Mouse (Mus musculus) liver (tissue): ENCODE measurements around the gene Ric1.
A peak's percentile ranks its signal among the peaks of the same experiment; 100 is the strongest.
"Not testable (repeated sequence)": the region's sequence is repeated elsewhere in the genome, so short reads cannot be mapped to it uniquely, and the experiment has no call there.

Experiments
- DNase-seq: peaks from one replicate; pipeline ENCODE4 v3.0.0-alpha.2; 2020; ENCODE audit warnings: mixed read lengths

The Ric1 gene

GRCm38 (mm10) chr19:29498842-29499456 is 23.1 kb upstream of the Ric1 start:
- DNase-seq = no peak

DNA sequence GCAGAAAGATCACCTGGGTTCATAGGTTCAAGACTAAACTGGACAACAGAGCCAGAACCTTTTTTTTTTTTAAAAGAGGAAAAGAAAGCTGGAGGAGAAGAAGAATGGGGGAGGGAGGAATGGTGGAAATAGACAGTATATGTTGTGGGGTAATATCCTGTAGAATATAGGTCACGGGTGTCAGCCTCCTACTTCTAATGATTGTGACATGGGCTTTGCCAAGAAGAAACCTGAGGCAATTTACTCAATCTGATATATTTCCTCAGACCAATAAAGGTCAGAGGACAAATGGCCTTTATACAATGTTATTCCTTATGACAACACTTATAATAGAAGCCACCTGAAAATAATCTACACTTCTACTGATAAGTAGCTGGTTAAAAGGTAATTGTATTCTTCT is 21.7 kb upstream of the Ric1 start:
- no peak for DNase-seq

DNA sequence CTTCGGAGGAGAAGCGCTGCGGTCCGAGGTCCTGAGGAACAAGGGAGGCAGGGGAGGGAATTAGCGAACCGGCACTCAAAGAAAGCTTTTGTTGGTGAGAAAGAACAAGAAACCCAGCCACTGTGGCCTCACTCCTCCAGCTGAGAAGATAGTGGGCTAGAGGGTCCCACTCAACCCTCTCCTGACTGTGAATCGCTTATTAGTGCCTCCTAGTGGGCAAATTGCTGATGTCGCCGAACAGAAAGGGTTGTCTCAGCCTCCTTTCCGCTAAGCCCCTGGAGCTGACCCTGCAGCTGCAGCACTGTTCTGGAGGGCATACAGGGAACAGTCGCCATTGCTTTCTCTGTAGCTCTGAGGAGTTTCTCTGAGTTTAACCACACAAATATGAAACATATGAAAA is 21.0 kb upstream of the Ric1 start:
- peak; percentile 48 for DNase-seq

GRCm38 (mm10) chr19:29501507-29501906 is 20.6 kb upstream of the Ric1 start:
- DNase-seq = peak; percentile 88

GRCm38 (mm10) chr19:29504131-29504530 is 18.0 kb upstream of the Ric1 start:
- no peak for DNase-seq

- DNase-seq = peak; percentile 24
Observed at GRCm38 (mm10) chr19:29505617-29506016, 16.5 kb upstream of the Ric1 start.

- no peak for DNase-seq
Observed at GRCm38 (mm10) chr19:29508208-29508607, 13.9 kb upstream of the Ric1 start.

DNA sequence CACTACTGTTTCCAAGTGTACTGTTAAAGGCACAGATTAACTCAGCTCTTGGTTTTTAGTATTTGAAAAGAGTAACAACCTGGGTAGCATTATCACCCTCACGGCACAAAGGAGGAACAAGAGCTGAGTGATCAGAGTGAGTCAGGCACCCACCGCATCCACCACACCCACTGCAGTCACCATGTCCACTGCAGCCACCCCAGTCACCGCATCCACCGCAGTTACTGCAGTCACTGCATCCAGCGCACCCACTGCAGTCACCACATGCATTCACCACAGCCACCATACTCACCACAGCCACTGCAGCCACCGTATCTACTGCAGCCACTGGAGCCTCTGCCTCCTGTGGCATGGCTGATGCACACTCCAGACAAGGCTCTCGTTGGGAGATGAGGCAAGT is 12.2 kb upstream of the Ric1 start:
- DNase-seq = no peak

- no peak for DNase-seq
Observed at GRCm38 (mm10) chr19:29511826-29512225, 10.3 kb upstream of the Ric1 start.

- no peak for DNase-seq
Observed at GRCm38 (mm10) chr19:29513111-29513766, 8.8 kb upstream of the Ric1 start.

DNA sequence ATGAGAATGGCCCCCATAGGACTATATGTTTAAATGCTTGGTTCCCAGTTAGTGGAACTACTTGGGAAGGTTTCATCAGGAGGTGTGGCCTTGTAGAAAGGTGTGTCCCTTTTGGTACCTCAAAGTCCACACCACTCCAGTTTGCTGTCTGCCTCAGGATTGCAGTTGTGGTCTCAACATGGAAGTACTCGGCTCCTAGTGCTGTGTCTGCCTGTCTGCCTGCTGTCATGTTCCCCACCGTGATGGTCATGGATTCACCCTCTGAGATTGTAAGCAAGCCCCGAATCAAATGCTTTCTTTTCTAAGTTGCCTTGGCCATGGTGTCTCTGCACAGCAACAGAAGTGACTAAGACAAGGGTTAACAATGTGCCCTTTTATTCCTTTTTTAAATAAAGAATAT is 8.0 kb upstream of the Ric1 start:
- DNase-seq = no peak

DNA sequence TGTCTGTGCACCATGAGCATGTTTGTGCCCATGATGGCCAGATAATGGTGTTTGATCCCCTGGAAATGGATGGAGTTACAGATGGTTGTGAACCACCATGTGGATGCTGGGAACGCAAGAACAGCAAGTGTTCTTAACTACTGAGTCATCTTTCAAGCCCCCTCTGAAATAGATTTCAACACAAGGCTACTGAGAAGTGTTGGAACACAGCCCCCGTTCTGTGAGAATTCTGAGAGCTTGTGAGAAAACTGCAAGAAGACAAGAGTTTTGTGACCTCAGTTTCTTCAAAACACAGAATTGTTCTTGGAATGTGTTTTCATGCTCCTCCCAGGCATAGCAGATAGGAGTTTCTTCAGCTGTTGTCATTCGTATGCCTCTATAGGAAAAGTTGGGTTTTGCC is 6.7 kb upstream of the Ric1 start:
- DNase-seq = no peak

GRCm38 (mm10) chr19:29515991-29516390 is 6.1 kb upstream of the Ric1 start:
- no peak for DNase-seq

GRCm38 (mm10) chr19:29518409-29518808 is 3.7 kb upstream of the Ric1 start:
- no peak for DNase-seq

DNA sequence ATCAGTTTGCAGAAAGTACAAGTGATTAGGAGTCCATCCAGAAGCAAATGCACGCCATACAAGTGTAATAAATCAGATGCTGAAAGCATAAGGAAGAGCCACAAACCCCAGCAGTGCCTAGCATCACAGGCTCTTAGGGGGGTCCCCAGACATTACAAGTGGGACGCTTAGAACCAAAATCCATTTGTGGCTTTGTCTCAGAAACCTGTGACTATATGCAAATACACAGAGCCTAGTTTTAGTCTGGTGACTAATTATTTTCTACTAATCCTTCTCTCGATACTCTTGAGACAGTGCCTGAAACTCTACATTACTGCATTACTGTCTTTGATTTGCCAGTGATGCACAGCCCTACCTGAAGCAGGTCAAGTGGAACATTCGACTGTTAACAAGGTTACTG is 3.2 kb upstream of the Ric1 start:
- DNase-seq = no peak

DNA sequence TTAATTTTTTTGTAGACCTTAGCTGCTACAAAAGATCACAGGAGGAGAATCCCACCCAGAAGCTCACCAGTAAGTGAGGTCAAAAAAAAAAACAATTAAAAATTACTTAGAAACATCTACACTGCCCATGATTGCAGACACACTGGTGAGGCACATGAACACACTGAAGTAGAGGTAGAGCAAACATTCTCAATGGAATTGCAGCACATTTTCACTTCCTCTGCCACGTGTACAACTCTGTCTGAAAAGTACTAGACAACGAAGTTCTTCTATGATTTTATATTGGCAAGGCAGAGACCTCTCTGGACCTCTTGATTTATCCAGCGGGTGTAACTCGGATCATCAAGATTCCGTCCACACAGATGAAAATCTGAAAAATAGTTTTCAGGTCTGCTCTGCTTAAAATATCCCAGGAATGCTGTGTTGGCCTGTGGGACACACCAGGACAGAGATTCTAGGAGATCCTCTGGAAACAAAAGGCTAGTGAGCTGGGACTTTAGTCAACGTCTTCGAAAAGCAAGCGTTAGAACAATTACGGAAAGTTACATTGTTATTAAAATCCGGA is 1.0 kb upstream of the Ric1 start:
- no peak for DNase-seq

DNA sequence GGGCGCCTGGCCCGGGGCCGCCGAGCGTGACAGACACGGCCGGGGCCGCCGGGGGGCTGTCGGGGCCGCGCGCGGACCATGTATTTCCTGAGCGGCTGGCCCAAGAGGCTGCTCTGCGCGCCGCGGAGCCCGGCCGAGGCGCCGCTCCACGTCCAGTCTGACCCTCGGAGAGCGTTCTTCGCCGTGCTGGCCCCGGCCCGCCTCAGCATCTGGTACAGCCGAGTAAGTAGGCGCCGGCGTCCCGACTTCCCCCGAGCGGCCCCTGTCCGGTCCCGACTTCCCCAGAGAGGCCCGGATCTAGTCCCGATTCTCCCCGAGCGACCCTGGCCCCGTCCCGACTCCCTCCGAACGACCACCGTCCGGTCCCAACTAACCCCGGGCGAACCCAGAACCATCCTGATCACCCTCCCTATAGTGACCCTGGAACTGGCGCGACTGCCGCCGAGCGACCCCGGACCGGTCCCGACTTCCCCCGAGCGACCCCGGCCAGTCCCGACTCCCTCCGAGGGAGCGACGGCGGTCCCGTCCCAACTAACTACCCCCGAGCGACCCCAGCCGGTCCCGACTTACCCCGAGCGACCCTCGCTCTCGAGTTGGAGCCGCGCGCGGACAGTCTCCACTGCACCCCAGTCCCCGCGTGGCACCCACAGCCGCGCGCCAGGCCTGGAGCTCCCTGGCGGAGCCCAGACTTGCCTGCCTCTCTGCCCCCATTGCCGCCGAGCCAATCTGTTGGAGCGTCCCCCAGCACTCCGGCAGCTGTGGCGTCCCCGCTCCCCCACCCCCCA is 555 bp downstream of the Ric1 start:
- peak; percentile 59 for DNase-seq

DNA sequence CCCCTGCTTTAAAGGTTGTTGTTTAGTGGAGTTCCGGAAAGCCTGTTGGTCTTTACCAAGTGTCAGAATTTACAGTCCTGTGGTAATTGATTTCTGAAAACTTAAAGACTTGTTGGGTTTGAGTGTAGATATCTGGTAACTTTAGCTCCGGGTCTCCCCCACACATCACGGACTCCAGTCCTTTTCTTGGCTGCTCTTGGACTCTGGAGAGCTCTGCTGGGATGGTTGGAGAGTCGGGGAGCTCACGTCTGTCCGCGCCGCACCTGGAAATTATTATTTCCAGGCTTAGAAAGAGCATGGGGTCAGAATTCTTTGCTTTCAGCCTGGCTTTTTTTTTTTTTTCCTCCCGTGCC is 1.1 kb downstream of the Ric1 start:
- no peak for DNase-seq

- DNase-seq = no peak
Observed at GRCm38 (mm10) chr19:29523701-29524100, 1.6 kb downstream of the Ric1 start.

- DNase-seq = no peak
Observed at GRCm38 (mm10) chr19:29524614-29525013, 2.5 kb downstream of the Ric1 start.

DNA sequence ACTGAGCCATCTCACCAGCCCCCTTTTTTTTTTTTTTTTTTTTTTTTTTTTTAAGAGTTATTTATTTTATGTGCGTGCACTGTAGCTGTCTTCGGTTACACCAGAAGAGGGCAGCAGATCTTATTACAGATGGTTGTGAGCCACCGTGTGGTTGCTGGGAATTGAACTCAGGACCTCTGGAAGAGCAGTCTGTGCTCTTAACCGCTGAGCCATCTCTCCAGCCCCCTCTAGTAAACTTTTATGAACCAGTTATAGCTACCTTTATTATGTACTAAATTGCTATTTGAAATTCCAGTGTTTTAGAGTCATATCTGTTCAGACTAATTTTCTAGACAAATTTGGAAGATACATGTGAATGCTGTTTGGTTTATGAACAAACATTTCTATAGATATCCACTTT is 3.5 kb downstream of the Ric1 start:
- DNase-seq = not testable (repeated sequence)

- DNase-seq = no peak
Observed at GRCm38 (mm10) chr19:29526837-29527236, 4.8 kb downstream of the Ric1 start.

DNA sequence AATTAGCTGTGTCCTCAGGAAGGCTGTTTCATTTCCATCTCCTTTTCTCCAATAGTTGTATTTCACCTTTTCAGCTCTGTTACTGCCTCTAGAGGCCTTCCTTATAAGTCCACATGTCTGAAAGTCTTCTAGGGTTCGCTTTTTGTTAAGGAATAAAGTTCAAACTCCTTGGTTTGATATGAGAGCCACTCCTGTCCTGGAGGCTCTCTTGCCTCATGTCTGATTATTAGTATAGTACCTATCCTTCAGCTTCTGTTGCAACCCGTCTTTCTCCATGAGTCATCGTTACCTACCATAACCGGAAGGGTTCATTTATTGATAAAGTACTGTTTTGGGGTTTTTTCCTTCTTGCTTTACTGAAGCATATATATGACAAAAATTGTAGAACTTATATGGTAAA is 5.2 kb downstream of the Ric1 start:
- DNase-seq = no peak

GRCm38 (mm10) chr19:29528568-29528967 is 6.5 kb downstream of the Ric1 start:
- DNase-seq = no peak
